Mouse (Mus musculus) forebrain, embryonic 13.5 days (tissue): Measurements from ENCODE around the gene Mvd. TPM values are rescaled to one million over a fixed set of nuclear protein-coding genes. Genes with fewer than 3 reads are reported as not detected.
A peak's percentile ranks its signal among the peaks of the same experiment; 100 is the strongest.

ENCODE experiments used
- ATAC-seq: fragments of 200-750 bp; cut with Nextera tagmentation; 2 replicates; pipeline ENCODE4 v1.8.0; 2017
- H3K27ac ChIP-seq: fragments of 300-500 bp; sonication (generic); 2 replicates; pipeline ENCODE4 v1.5.1; 2015; ENCODE audit warnings: inconsistent platforms, mild to moderate bottlenecking, moderate library complexity
- H3K27me3 ChIP-seq: fragments of 300-500 bp; sonication (generic); 2 replicates; pipeline ENCODE4 v1.6.1; 2015; ENCODE audit warnings: mild to moderate bottlenecking, inconsistent platforms
- H3K36me3 ChIP-seq: fragments of 300-500 bp; sonication (generic); 2 replicates; pipeline ENCODE4 v1.6.1; 2015; ENCODE audit warnings: mild to moderate bottlenecking, inconsistent platforms; ENCODE audit not compliant: poor library complexity, severe bottlenecking
- H3K4me1 ChIP-seq: fragments of 300-500 bp; sonication (generic); 2 replicates; pipeline ENCODE4 v1.6.1; 2015; ENCODE audit warnings: inconsistent platforms
- H3K4me2 ChIP-seq: fragments of 300-500 bp; sonication (generic); 2 replicates; pipeline ENCODE4 v1.6.1; 2015; ENCODE audit warnings: inconsistent platforms, mild to moderate bottlenecking, moderate library complexity
- H3K4me3 ChIP-seq: fragments of 300-500 bp; sonication (generic); 2 replicates; pipeline ENCODE4 v1.5.1; 2015; ENCODE audit warnings: mild to moderate bottlenecking, inconsistent platforms
- H3K9ac ChIP-seq: fragments of 300-500 bp; sonication (generic); 2 replicates; pipeline ENCODE4 v1.6.1; 2015; ENCODE audit warnings: mild to moderate bottlenecking, inconsistent platforms
- H3K9me3 ChIP-seq: fragments of 300-500 bp; sonication (generic); replicated peaks from 2 replicates; pipeline ENCODE4 v1.6.1; 2016; ENCODE audit warnings: inconsistent platforms
- WGBS: fragments of 180-500 bp; shearing (Covaris S2); methylation state at CpG from one replicate; pipeline ENCODE4 v1.1.7; 2015; 5-methylcytosine and 5-hydroxymethylcytosine counted together
- polyA plus RNA-seq: library from polyadenylated mRNA; unstranded; fragments of >200 nt; fragmentation: Nextera tagmentation; extraction: Ambion mirVana; gene quantifications from 2 replicates; pipeline ENCODE4 v1.2.1, GENCODE M21; 2015

The Mvd gene
- polyA plus RNA-seq, 1 experiment from 2014 or later: 38.3 TPM

DNA sequence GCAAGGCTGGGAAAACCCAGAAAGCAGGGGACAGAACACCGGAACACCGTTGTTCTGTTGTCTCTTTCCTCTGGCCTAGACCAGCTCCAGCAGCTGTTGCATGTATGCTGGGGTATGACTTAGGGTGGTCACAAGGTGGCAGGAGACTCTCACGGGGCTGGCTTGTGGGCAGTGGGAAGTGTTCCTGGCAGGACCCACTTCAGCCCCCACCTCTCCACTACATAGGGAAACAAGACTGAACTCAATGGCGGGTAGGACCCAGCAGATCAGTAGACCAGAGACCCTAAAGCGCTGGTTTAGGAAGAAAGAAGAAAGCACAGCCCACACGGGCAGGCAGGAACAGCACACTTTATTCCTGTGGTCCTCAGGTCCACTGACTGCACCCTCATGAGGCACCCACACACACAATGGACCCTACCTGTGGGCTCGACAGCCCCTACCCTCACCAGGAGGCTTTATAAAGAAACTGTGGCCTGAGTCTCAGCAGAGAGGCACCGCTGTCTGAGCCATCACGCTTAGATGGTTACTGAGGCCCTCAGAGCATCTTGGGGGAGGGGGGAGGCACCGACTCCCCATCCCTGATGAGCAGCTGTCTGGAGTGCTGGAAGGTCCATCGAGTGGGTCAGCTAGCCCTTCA is 9.8 kb downstream of the Mvd start:
- no peaks in the 10 kb centered on the region; the same call in 1 of the 2 replicates for H3K27me3 ChIP-seq
- H3K9me3 ChIP-seq: peaks cover 5% of the 10 kb centered on the region; the same call in 1 of the 2 replicates
- peak overlapping the region; percentile 40; the same call in 1 of the 2 replicates for H3K4me3 ChIP-seq
- WGBS: 73% methylated on average over 11 of the region's 11 CpGs
- H3K4me2 ChIP-seq: peak overlapping the region; percentile 77; the same call in 1 of the 2 replicates
- H3K36me3 ChIP-seq: peaks cover 51% of the 10 kb centered on the region
- H3K27ac ChIP-seq: no peak overlapping the region
- ATAC-seq: 0 out of 2 replicates have a peak, but pooled peaks have one; percentile 29
- peaks cover 16% of the 10 kb centered on the region for H3K4me1 ChIP-seq
- no peak overlapping the region; the same call in 1 of the 2 replicates for H3K9ac ChIP-seq

- Histone ChIP-seq H3K27me3 (no peaks in the 10 kb centered on the region; the same call in 1 of the 2 replicates), H3K4me2 (peak within 1 kb of the TSS; percentile 77), H3K9me3 (peaks cover 5% of the 10 kb centered on the region; the same call in 1 of the 2 replicates), H3K9ac (peak within 1 kb of the TSS; percentile 64), H3K4me3 (peak within 1 kb of the TSS; percentile 40), H3K36me3 (peaks cover 44% of the 10 kb centered on the region), H3K27ac (no peak within 1 kb of the TSS), H3K4me1 (peaks cover 16% of the 10 kb centered on the region)
- peak; percentile 87 for ATAC-seq
- WGBS: 5% methylated on average over 45 of the region's 45 CpGs
Measured at GRCm38 (mm10) chr8:122432443-122433268, 10.6 kb downstream of the Mvd start, which contains the start of gene Cyba. Gene Cyba, minus strand, starts transcription at chr8:122432930.

DNA sequence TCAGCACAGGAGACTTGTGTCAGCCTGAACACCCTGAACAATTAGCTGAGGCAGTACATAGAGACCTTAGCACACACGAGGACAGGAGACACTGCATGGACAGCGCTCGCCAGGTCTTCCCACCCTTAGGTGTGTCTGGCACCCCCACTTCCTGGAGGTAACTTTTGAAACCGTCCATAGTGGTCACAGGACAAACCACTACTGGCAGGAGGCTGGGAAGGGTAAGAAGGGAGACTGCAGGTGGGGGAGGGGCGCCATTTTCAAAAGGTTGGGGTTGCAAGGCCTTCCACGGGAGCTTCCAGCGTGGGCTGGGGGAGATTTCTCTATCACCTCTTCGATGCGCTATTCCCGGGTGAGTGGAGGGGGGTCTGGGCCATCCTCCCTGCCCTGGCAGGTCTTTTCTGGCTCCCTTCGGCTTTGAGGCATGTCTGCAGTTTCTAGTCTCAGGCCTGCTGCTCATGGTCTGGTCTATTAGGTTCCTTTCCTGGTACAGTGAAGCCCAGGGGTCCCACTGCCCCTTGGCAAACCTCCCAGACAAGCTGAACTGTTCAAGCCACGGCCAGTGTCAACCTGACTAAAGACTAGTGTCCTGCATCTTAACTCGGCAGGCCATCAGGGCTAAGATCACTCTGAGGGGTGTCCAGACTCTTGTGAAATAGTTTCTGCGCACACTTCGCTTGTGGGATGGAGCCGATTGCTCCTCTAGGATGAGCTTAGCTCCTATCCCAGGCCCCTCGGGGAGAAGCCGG is 11.4 kb downstream of the Mvd start:
- Histone ChIP-seq H3K4me2 (peak overlapping the region; percentile 77), H3K27ac (no peak overlapping the region), H3K4me1 (peaks cover 16% of the 10 kb centered on the region), H3K27me3 (no peaks in the 10 kb centered on the region; the same call in 1 of the 2 replicates), H3K9ac (peak overlapping the region; percentile 64), H3K9me3 (peaks cover 5% of the 10 kb centered on the region; the same call in 1 of the 2 replicates), H3K36me3 (peaks cover 36% of the 10 kb centered on the region), H3K4me3 (peak overlapping the region; percentile 40)
- 35% methylated on average over 18 of the region's 18 CpGs for WGBS
- ATAC-seq: no peak

- WGBS: 84% methylated on average over 3 of the region's 3 CpGs
- H3K4me1 ChIP-seq: peaks cover 16% of the 10 kb centered on the region
- ATAC-seq: no peak
- peaks cover 5% of the 10 kb centered on the region; the same call in 1 of the 2 replicates for H3K9me3 ChIP-seq
- H3K4me3 ChIP-seq: no peak overlapping the region
- no peaks in the 10 kb centered on the region; the same call in 1 of the 2 replicates for H3K27me3 ChIP-seq
- peaks cover 24% of the 10 kb centered on the region for H3K36me3 ChIP-seq
- no peak overlapping the region for H3K4me2 ChIP-seq
- no peak overlapping the region for H3K27ac ChIP-seq
- no peak overlapping the region for H3K9ac ChIP-seq
Measured at GRCm38 (mm10) chr8:122430646-122431045, 12.6 kb downstream of the Mvd start.

GRCm38 (mm10) chr8:122430058-122430636 is 13.1 kb downstream of the Mvd start:
- H3K27ac ChIP-seq: no peak overlapping the region
- H3K9me3 ChIP-seq: peaks cover under 1% of the 10 kb centered on the region; the same call in 1 of the 2 replicates
- peaks cover 16% of the 10 kb centered on the region for H3K4me1 ChIP-seq
- H3K27me3 ChIP-seq: no peaks in the 10 kb centered on the region; the same call in 1 of the 2 replicates
- 89% methylated on average over 10 of the region's 10 CpGs for WGBS
- ATAC-seq: no peak
- H3K4me2 ChIP-seq: no peak overlapping the region
- H3K4me3 ChIP-seq: no peak overlapping the region
- H3K36me3 ChIP-seq: peaks cover 19% of the 10 kb centered on the region
- H3K9ac ChIP-seq: no peak overlapping the region; the same call in 1 of the 2 replicates

DNA sequence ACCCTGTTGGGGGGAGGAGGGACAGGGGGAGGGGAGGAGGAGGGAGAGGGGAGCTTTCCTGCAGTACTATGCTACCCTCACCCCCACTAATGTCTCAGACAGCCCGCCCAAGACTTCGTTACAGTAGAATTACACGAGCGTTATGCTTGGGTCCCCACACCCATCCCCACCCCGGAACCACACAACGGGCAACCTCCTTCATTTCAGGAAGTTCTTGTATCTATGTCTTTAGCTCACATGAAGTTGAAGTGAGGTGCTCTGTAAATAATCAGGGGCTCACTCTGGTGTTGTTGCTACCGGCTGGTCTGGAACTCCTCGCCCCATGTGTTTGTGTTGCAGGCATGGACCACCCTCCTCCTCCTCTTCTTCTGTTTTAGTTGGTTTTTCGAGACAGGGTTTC is 15.1 kb downstream of the Mvd start:
- Histone ChIP-seq H3K9ac (no peak overlapping the region), H3K4me1 (peaks cover 16% of the 10 kb centered on the region), H3K36me3 (no peaks in the 10 kb centered on the region), H3K27ac (no peak overlapping the region), H3K9me3 (no peaks in the 10 kb centered on the region), H3K4me2 (no peak overlapping the region), H3K27me3 (no peaks in the 10 kb centered on the region; the same call in 1 of the 2 replicates), H3K4me3 (no peak overlapping the region)
- ATAC-seq: no peak
- WGBS: 91% methylated on average over 9 of the region's 9 CpGs

GRCm38 (mm10) chr8:122427607-122428006 is 15.6 kb downstream of the Mvd start:
- ATAC-seq: no peak
- H3K4me2 ChIP-seq: no peak overlapping the region
- peaks cover 10% of the 10 kb centered on the region for H3K4me1 ChIP-seq
- H3K36me3 ChIP-seq: no peaks in the 10 kb centered on the region
- H3K27ac ChIP-seq: no peak overlapping the region
- no peaks in the 10 kb centered on the region for H3K9me3 ChIP-seq
- no peak overlapping the region for H3K4me3 ChIP-seq
- H3K27me3 ChIP-seq: no peaks in the 10 kb centered on the region; the same call in 1 of the 2 replicates
- no peak overlapping the region for H3K9ac ChIP-seq
- 91% methylated on average over 7 of the region's 7 CpGs for WGBS

DNA sequence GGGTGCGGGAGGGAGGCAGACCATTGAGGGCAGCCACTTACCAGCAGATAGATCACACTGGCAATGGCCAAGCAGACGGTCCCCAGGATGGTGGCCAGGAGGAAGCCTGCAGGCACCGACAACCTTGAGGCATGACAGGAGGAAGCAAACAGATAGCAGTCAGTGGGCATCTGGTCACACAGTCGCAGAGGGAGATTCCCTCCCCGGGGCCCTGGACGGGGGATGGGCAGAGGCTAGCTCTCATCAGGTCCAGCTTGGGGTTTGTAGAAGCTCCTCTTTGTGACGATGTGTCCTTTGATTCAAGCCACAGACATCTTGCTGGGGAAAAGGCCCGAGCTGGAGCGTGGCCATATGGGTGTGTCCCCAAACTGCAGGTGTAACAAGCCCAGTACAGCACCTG is 17.1 kb downstream of the Mvd start:
- ATAC-seq: no peak

GRCm38 (mm10) chr8:122423659-122424058 is 19.6 kb downstream of the Mvd start:
- WGBS: 58% methylated on average over 5 of the region's 5 CpGs
- Histone ChIP-seq H3K4me1 (no peaks in the 10 kb centered on the region), H3K9me3 (no peaks in the 10 kb centered on the region), H3K4me3 (no peak overlapping the region), H3K27me3 (no peaks in the 10 kb centered on the region), H3K9ac (no peak overlapping the region), H3K4me2 (no peak overlapping the region), H3K27ac (no peak overlapping the region; the same call in 1 of the 2 replicates), H3K36me3 (peaks cover 10% of the 10 kb centered on the region)
- ATAC-seq: no peak

More for the DNA sequence above, 17.1 kb downstream of the Mvd start:
- 87% methylated on average over 9 of the region's 9 CpGs for WGBS
- H3K27ac ChIP-seq: no peak overlapping the region
- no peaks in the 10 kb centered on the region for H3K27me3 ChIP-seq
- no peak overlapping the region for H3K4me2 ChIP-seq
- H3K9me3 ChIP-seq: no peaks in the 10 kb centered on the region
- no peak overlapping the region for H3K4me3 ChIP-seq
- no peak overlapping the region for H3K9ac ChIP-seq
- no peaks in the 10 kb centered on the region for H3K4me1 ChIP-seq
- no peaks in the 10 kb centered on the region for H3K36me3 ChIP-seq

DNA sequence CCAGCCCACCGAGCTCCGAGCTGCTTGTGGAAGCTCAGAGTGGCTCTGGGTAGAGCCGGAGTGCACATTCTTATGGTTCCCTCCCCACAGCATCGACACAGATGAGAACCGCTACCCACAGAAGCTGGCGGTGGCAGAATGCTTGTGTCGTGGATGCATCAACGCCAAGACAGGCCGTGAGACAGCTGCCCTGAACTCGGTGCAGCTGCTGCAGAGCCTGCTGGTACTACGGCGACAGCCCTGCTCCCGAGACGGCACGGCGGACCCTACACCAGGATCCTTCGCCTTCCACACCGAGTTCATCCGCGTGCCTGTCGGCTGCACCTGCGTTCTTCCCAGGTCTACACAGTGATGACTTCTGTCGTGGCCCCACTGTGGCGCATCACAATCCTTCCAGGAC is 20.0 kb downstream of the Mvd start:
- Histone ChIP-seq H3K27ac (no peak overlapping the region), H3K9ac (no peak overlapping the region), H3K4me2 (no peak overlapping the region), H3K9me3 (no peaks in the 10 kb centered on the region), H3K4me1 (no peaks in the 10 kb centered on the region), H3K36me3 (peaks cover 15% of the 10 kb centered on the region), H3K4me3 (no peak overlapping the region), H3K27me3 (no peaks in the 10 kb centered on the region)
- WGBS: 90% methylated on average over 24 of the region's 24 CpGs
- ATAC-seq: no peak

DNA sequence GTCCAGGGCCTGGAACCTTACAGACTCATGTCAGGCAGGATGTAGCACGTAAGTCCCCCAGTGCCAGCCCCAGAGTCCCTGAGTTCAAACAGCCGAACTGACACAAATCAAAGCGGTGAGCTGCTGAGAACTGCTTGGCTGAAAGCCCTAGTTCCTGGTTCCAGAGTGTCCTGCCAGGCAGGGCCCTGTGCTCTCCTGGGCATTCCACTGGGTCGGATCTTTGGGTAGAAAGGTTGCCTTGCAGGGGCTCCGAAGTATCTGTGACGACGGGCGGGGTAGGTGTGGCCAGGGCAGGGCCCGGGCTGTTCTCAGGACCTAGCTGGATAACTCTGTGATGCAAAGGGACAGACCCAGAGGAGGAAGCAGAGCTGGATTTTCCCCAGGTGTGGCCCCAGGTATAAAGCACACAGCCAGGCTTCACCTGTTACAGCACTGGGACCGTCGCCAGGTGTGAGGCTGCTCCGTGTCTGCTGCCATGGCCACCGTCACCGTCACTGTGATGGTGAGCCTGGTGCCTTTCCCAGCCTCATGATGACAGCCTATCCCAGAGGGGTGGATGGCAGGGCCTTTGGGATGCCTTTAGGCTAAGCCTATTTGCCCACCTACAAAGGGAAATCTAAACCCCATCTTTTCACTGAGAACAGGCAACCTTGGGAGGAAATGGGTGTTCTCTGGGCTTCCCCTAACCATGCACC is 21.7 kb downstream of the Mvd start, which contains the start of gene Il17c:
TSS of gene Il17c (plus strand) at position 645 of the 695 bp plus-strand sequence.
- 88% methylated on average over 14 of the region's 14 CpGs for WGBS
- H3K9me3 ChIP-seq: no peaks in the 10 kb centered on the region
- no peaks in the 10 kb centered on the region for H3K27me3 ChIP-seq
- H3K4me2 ChIP-seq: no peak within 1 kb of the TSS
- no peaks in the 10 kb centered on the region for H3K4me1 ChIP-seq
- H3K9ac ChIP-seq: no peak within 1 kb of the TSS
- ATAC-seq: no peak
- H3K4me3 ChIP-seq: no peak within 1 kb of the TSS
- no peak within 1 kb of the TSS for H3K27ac ChIP-seq
- peaks cover 30% of the 10 kb centered on the region for H3K36me3 ChIP-seq
